Mouse (Mus musculus): ENCODE measurements around the gene Stpg1.

DNA sequence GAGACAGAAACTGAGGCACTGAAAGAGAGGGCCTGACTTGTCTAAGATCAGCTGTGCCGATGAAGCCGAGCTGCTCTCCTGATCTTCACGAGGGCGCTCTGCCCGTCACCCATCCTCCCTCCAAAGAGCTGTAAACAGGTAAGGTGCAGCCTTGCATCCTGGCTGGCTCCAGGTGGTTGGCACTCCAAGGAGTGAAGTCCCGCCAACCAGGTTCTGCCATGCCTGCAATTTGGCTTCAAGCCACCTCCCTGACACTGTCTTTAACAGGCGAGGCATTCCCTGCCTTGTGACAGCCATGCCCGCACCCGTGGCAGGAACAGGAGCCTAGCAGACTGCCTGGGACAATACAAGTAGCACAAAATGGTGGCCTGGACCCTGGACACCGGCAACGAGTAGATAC lies 8.2 kb upstream of the Stpg1 start:
- TF ChIP-seq CTCF (IDR thresholded peaks at IDR 0.05; ENCODE audit: low read depth, low read length): no peak
- no peak for TF ChIP-seq EP300 (IDR thresholded peaks at IDR 0.05; ENCODE audit: insufficient read depth, low read depth, low read length)
- TF ChIP-seq POLR2A (IDR thresholded peaks at IDR 0.05; ENCODE audit: insufficient read depth, low read length): no peak

Measured in ES-Bruce4 (cell line).